Mouse (Mus musculus): ENCODE data around the gene Ttyh2. TPM values are rescaled to one million over a fixed set of nuclear protein-coding genes. Genes with fewer than 3 reads are reported as not detected.

Gene Ttyh2
- polyA plus RNA-seq, 1 experiment from 2014 or later = 73.4 TPM

DNA sequence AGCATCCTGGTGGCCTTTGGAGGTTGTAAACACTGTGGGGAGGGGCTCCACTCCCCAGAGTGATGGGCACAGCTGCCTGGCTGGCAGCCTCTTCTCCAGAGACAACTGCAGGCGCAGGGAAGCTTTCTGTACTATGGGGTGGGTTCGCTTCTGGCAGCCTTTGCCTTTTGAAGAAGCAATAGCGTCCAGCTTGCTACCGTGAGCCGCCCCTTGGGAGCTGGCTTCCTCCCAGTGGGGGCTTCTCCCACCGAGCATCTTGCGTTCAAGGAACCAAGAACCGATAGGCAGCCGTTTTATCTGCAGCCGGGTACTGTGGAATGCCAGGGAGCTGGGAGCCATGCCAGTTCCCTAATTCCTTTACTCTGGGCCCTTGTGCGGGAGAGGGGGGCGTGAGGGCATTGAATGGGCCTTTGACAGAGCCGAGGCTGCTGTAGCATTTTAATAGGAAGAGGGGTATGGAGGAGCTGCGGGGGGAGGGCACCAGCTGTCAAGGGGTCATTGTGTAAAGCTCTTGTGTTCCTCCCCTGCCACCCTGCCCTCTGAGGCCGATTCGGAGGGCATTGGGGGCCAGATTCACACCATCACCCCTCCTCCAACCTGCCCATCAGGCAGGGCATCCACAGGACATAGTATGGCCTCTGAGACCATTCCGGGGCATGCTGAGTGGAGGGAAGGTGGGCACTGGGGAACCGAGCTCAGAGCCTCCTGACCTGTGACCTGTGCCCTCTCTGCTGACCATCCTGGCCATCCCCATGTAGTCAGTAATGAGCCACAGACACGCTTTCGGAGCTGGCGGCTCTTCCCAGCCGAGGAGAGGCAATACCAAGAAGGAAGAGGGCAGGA, 29.1 kb downstream of the Ttyh2 start:
- H3K27me3 ChIP-seq (replicated peaks; ENCODE audit: control insufficient read depth, insufficient read depth, low read length) = no peaks in the 10 kb centered on the region
- no peak for ATAC-seq
- H3K4me1 ChIP-seq (replicated peaks; ENCODE audit: control insufficient read depth, insufficient read depth, low read length) = no peaks in the 10 kb centered on the region
- 77% methylated on average over 22 of the region's 22 CpGs for WGBS
- no peaks in the 10 kb centered on the region for H3K9me3 ChIP-seq (ENCODE audit: control insufficient read depth)
- TF ChIP-seq CTCF (IDR thresholded peaks at IDR 0.05; ENCODE audit: low read depth) = no peak
- no peak overlapping the region for H3K9ac ChIP-seq (ENCODE audit: low read depth, low read length)
- no peak overlapping the region for H3K4me3 ChIP-seq (ENCODE audit: low read depth, low read length)
- H3K36me3 ChIP-seq (ENCODE audit: control insufficient read depth, insufficient read depth) = peaks cover 63% of the 10 kb centered on the region
- H3K27ac ChIP-seq (ENCODE audit: low read depth, low read length) = no peak overlapping the region
- no peak overlapping the region for H3K4me2 ChIP-seq (replicated peaks; ENCODE audit: low read depth)

DNA sequence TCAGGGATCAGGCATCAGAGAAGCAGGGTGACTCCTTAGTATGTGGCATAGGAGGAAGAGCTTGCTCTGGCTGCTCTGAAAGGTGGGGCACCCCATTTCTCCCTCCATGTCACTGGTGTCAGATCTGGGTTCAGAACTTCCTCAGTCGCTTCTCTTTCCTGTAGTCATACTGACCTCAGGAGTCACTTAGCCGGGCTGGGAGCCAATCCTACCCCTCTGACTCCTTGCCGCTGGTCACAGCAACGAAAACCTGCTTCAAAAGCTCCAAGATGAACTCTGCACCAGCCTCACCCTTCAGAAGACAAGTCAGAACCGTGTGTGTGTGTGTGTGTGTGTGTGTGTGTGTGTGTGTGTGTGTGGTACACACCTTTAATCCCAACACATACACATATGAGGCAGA, 31.1 kb downstream of the Ttyh2 start:
- WGBS = 65% methylated on average over 5 of the region's 5 CpGs
- H3K36me3 ChIP-seq (ENCODE audit: control insufficient read depth, insufficient read depth) = peaks cover 69% of the 10 kb centered on the region
- no peaks in the 10 kb centered on the region for H3K9me3 ChIP-seq (ENCODE audit: control insufficient read depth)
- no peaks in the 10 kb centered on the region for H3K27me3 ChIP-seq (replicated peaks; ENCODE audit: control insufficient read depth, insufficient read depth, low read length)
- no peak overlapping the region for H3K4me2 ChIP-seq (replicated peaks; ENCODE audit: low read depth)
- no peak for ATAC-seq
- no peaks in the 10 kb centered on the region for H3K4me1 ChIP-seq (replicated peaks; ENCODE audit: control insufficient read depth, insufficient read depth, low read length)
- no peak for TF ChIP-seq CTCF (IDR thresholded peaks at IDR 0.05; ENCODE audit: low read depth)
- no peak overlapping the region for H3K9ac ChIP-seq (ENCODE audit: low read depth, low read length)
- H3K4me3 ChIP-seq (ENCODE audit: low read depth, low read length) = no peak overlapping the region
- H3K27ac ChIP-seq (ENCODE audit: low read depth, low read length) = no peak overlapping the region

DNA sequence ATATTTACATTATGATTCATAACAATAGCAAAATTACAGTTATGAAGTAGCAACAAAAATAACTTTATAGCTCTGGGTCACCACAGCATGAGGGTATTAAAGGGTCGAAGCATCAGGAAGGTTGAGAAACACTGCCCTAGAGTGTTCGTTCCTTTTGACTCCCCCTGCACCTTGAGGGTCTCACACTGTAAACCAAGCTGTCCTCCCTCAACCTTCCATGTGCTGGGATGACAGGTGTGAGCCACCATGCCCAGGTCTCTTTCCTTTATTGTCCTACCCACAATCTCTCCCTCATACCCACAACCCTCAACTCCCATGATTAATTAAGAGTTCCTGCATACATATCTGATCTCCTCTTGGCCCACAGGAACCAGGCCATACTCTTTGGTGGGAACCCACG, 36.2 kb downstream of the Ttyh2 start:
- no peaks in the 10 kb centered on the region for H3K27me3 ChIP-seq (replicated peaks; ENCODE audit: control insufficient read depth, insufficient read depth, low read length)
- no peak for ATAC-seq
- no peak overlapping the region for H3K4me2 ChIP-seq (replicated peaks; ENCODE audit: low read depth)
- no peaks in the 10 kb centered on the region for H3K9me3 ChIP-seq (ENCODE audit: control insufficient read depth)
- no peaks in the 10 kb centered on the region for H3K4me1 ChIP-seq (replicated peaks; ENCODE audit: control insufficient read depth, insufficient read depth, low read length)
- WGBS = 85% methylated on average over 3 of the region's 3 CpGs
- no peak overlapping the region for H3K4me3 ChIP-seq (ENCODE audit: low read depth, low read length)
- no peak overlapping the region for H3K9ac ChIP-seq (ENCODE audit: low read depth, low read length)
- peaks cover 67% of the 10 kb centered on the region for H3K36me3 ChIP-seq (ENCODE audit: control insufficient read depth, insufficient read depth)
- TF ChIP-seq CTCF (IDR thresholded peaks at IDR 0.05; ENCODE audit: low read depth) = no peak
- H3K27ac ChIP-seq (ENCODE audit: low read depth, low read length) = no peak overlapping the region

DNA sequence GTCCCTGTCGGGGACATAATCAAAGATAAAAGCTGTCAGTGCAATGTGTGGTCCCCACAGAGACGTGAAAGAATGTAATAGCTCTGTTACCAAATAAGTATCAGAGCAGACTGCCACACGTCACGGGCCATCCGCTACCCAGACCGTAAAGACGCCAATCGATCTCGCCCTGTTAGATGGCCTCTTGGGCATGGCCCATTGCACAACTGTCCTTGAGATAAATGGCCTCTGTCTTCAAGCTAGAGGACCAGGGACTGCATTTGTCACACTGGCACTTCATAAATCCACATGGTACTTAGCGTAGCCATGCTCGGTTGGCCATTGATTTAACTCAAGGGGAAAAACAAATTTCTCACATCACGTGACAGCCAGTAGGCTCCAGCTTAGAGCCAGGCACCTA, 36.6 kb downstream of the Ttyh2 start:
- H3K27ac ChIP-seq (ENCODE audit: low read depth, low read length) = no peak overlapping the region
- no peak for ATAC-seq
- H3K9me3 ChIP-seq (ENCODE audit: control insufficient read depth) = no peaks in the 10 kb centered on the region
- H3K27me3 ChIP-seq (replicated peaks; ENCODE audit: control insufficient read depth, insufficient read depth, low read length) = no peaks in the 10 kb centered on the region
- 54% methylated on average over 12 of the region's 12 CpGs for WGBS
- TF ChIP-seq CTCF (IDR thresholded peaks at IDR 0.05; ENCODE audit: low read depth) = no peak
- H3K9ac ChIP-seq (ENCODE audit: low read depth, low read length) = no peak overlapping the region
- H3K36me3 ChIP-seq (ENCODE audit: control insufficient read depth, insufficient read depth) = peaks cover 63% of the 10 kb centered on the region
- H3K4me1 ChIP-seq (replicated peaks; ENCODE audit: control insufficient read depth, insufficient read depth, low read length) = no peaks in the 10 kb centered on the region
- H3K4me2 ChIP-seq (replicated peaks; ENCODE audit: low read depth) = no peak overlapping the region
- no peak overlapping the region for H3K4me3 ChIP-seq (ENCODE audit: low read depth, low read length)

DNA sequence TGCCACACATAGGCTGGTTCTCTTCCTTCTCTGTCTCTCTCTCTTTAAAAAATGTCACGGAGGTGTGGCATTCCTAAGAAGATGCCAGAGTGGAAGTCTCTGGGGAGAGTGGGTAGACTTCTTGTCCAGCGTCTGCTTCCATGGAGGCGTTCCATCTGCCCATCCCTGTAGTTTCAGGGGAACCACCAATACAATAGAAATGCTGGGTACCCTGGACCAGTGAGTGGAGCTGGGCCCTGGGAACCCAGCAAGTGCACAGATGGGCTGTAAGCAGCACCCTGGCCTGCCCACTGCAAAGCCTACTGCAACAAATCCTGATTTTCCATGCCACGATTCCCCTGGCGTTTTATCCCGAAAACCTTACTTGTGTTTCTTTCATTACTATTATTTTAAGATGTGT, 39.3 kb downstream of the Ttyh2 start:
- no peak for ATAC-seq
- TF ChIP-seq CTCF (IDR thresholded peaks at IDR 0.05; ENCODE audit: low read depth) = no peak

DNA sequence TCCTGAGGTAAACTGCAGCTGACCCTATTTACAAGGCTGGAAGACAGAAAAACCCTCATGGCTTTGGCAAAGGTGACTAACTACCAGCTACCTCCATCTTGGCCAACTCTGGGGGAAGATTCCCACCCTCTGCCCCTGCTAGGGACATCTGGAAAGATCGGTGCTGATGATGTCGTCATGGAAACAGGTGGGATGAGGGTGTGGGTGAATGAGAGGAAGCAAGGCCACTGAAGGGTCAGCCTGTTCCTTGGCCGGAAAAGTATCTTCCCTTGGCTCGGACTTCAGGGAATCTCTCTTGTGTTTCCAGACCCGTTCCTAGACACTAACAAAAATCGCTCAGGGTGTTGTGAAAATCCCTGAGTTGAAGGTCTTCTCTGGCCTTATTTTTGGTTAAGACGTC, 40.3 kb downstream of the Ttyh2 start:
- TF ChIP-seq CTCF (IDR thresholded peaks at IDR 0.05; ENCODE audit: low read depth) = no peak
- H3K4me1 ChIP-seq (replicated peaks; ENCODE audit: control insufficient read depth, insufficient read depth, low read length) = no peaks in the 10 kb centered on the region
- no peak for ATAC-seq
- no peak overlapping the region for H3K9ac ChIP-seq (ENCODE audit: low read depth, low read length)
- no peak overlapping the region for H3K27ac ChIP-seq (ENCODE audit: low read depth, low read length)
- H3K4me2 ChIP-seq (replicated peaks; ENCODE audit: low read depth) = no peak overlapping the region
- no peaks in the 10 kb centered on the region for H3K9me3 ChIP-seq (ENCODE audit: control insufficient read depth)
- H3K27me3 ChIP-seq (replicated peaks; ENCODE audit: control insufficient read depth, insufficient read depth, low read length) = no peaks in the 10 kb centered on the region
- no peak overlapping the region for H3K4me3 ChIP-seq (ENCODE audit: low read depth, low read length)
- H3K36me3 ChIP-seq (ENCODE audit: control insufficient read depth, insufficient read depth) = peaks cover 31% of the 10 kb centered on the region; the same call in 1 of the 2 replicates
- WGBS = 63% methylated on average over 7 of the region's 7 CpGs

More for the DNA sequence above, 39.3 kb downstream of the Ttyh2 start:
- H3K9ac ChIP-seq (ENCODE audit: low read depth, low read length) = no peak overlapping the region
- no peak overlapping the region for H3K4me2 ChIP-seq (replicated peaks; ENCODE audit: low read depth)
- no peaks in the 10 kb centered on the region for H3K4me1 ChIP-seq (replicated peaks; ENCODE audit: control insufficient read depth, insufficient read depth, low read length)
- no peaks in the 10 kb centered on the region for H3K9me3 ChIP-seq (ENCODE audit: control insufficient read depth)
- H3K4me3 ChIP-seq (ENCODE audit: low read depth, low read length) = no peak overlapping the region
- peaks cover 41% of the 10 kb centered on the region for H3K36me3 ChIP-seq (ENCODE audit: control insufficient read depth, insufficient read depth)
- H3K27me3 ChIP-seq (replicated peaks; ENCODE audit: control insufficient read depth, insufficient read depth, low read length) = no peaks in the 10 kb centered on the region
- no peak overlapping the region for H3K27ac ChIP-seq (ENCODE audit: low read depth, low read length)
- 92% methylated on average over 6 of the region's 6 CpGs for WGBS
